Mouse (Mus musculus) limb, embryonic 14.5 days (tissue): ENCODE results near the gene BC052040. TPM values are rescaled to one million over a fixed set of nuclear protein-coding genes. Genes with fewer than 3 reads are reported as not detected.

Source experiments
- ATAC-seq: fragments of 200-750 bp; cut with Nextera tagmentation; 2 replicates; pipeline ENCODE4 v1.8.0; 2017; ENCODE audit warnings: low read depth, moderate number of reproducible peaks, moderate TSS enrichment; ENCODE audit not compliant: low FRiP score
- DNase-seq: peaks from one replicate; pipeline ENCODE4 v3.0.0-alpha.2; 2015; ENCODE audit warnings: low spot score
- H3K27ac ChIP-seq: fragments of 300-500 bp; sonication (generic); replicated peaks from 2 replicates; pipeline ENCODE4 v1.5.1; 2014; ENCODE audit warnings: low read depth, mild to moderate bottlenecking, low read length, moderate library complexity, mixed read lengths
- H3K27me3 ChIP-seq: fragments of 300-500 bp; sonication (generic); 2 replicates; pipeline ENCODE4 v1.6.1; 2014; ENCODE audit warnings: low read length, mixed read lengths; ENCODE audit not compliant: control insufficient read depth, insufficient read depth
- H3K36me3 ChIP-seq: fragments of 300-500 bp; sonication (generic); 2 replicates; pipeline ENCODE4 v1.6.1; 2014; ENCODE audit warnings: mild to moderate bottlenecking, low read length, moderate library complexity, mixed read lengths; ENCODE audit not compliant: control insufficient read depth, insufficient read depth
- H3K4me1 ChIP-seq: fragments of 300-500 bp; sonication (generic); 2 replicates; pipeline ENCODE4 v1.6.1; 2014; ENCODE audit warnings: antibody characterized with exemption, low read length, mixed read lengths; ENCODE audit not compliant: control insufficient read depth, insufficient read depth
- H3K4me2 ChIP-seq: fragments of 300-500 bp; sonication (generic); replicated peaks from 2 replicates; pipeline ENCODE4 v1.6.1; 2014; ENCODE audit warnings: low read depth, mild to moderate bottlenecking, low read length, moderate library complexity; ENCODE audit not compliant: severe bottlenecking
- H3K4me3 ChIP-seq: fragments of 300-500 bp; sonication (generic); replicated peaks from 2 replicates; pipeline ENCODE4 v1.5.1; 2014; ENCODE audit warnings: low read length
- H3K9ac ChIP-seq: fragments of 300-500 bp; sonication (generic); 2 replicates; pipeline ENCODE4 v1.6.1; 2014; ENCODE audit warnings: mild to moderate bottlenecking, low read depth, low read length, moderate library complexity; ENCODE audit not compliant: severe bottlenecking
- H3K9me3 ChIP-seq: fragments of 300-500 bp; sonication (generic); 2 replicates; pipeline ENCODE4 v1.6.1; 2016; ENCODE audit warnings: low read length; ENCODE audit not compliant: control insufficient read depth
- POLR2A ChIP-seq: fragments of 200-500 bp; IDR thresholded peaks from 2 replicates; pipeline ENCODE4 v1.8.0; 2012; ENCODE audit warnings: inconsistent platforms, mild to moderate bottlenecking, moderate library complexity, borderline replicate concordance; ENCODE audit not compliant: insufficient read depth, insufficient read length; ENCODE audit errors: extremely low read depth
- WGBS: fragments of 180-500 bp; shearing (Covaris S2); extraction: QIAGEN DNeasy Blood & Tissue Kit; methylation state at CpG from one replicate; pipeline ENCODE4 v1.1.7; 2014; 5-methylcytosine and 5-hydroxymethylcytosine counted together
- polyA plus RNA-seq, 2 experiments: library from polyadenylated mRNA; depleted of rRNA in 1 of 2; stranded (reverse) in 1 of 2; unstranded in 1 of 2; fragments of >200 nt; fragmentation: Nextera tagmentation in 1 of 2; extraction: Ambion mirVana in 1 of 2; gene quantifications; 2 replicates each; pipeline versions ENCODE4 v1.2.1 to v1.2.3; 2012 to 2014

Gene BC052040
- polyA plus RNA-seq, 2 experiments: 7.9 to 8.1 TPM

DNA sequence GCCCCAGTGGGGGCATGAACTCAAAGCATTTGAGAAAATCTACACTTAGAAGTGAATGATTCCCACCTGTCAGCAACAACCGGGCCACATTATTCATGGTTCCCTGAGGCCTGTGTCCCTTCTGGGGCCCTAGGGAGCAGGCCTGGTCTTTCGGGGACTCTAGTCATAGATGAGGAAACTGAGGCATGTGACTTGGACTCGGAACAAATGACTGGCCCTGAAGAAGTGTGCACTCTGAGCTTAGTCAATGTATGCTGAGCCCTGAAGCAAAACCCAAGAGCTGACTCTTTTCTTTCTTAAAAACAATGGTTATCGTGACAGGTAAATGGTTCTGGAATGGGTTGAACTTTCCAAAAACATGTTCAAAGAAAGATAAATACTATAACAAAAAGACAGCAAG, 38.3 kb upstream of the BC052040 start:
- DNase-seq: no peak
- 45% methylated on average over 4 of the region's 4 CpGs for WGBS
- H3K4me2 ChIP-seq: no peak overlapping the region
- ATAC-seq: no peak
- H3K4me1 ChIP-seq: 0 out of 2 replicates have a peak, but pooled peaks cover 7% of the 10 kb centered on the region
- no peak overlapping the region for H3K27ac ChIP-seq
- H3K27me3 ChIP-seq: no peaks in the 10 kb centered on the region
- TF ChIP-seq POLR2A: no peak
- no peaks in the 10 kb centered on the region for H3K9me3 ChIP-seq
- H3K9ac ChIP-seq: no peak overlapping the region
- no peak overlapping the region for H3K4me3 ChIP-seq
- H3K36me3 ChIP-seq: no peaks in the 10 kb centered on the region

DNA sequence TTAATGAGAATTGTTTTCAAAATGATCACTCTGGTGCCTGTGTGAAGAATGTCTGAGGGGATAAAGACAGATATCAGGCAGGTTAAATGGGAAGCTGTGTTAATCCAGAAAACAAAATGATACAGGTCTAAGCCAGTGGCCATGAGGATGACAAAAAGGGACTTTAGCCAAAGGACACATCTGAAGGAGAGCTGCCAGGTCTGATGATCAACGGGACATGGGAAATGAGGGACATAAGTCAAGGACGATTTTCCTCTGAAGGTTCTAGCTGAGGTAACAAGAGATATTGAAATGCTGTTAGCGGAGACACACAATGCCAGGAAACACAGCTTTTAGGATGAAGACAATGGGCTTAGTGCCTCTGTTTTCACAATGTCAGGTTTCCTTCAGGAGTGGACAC, 29.6 kb upstream of the BC052040 start:
- Histone ChIP-seq H3K9ac (no peak overlapping the region), H3K27ac (no peak overlapping the region), H3K4me1 (no peaks in the 10 kb centered on the region), H3K9me3 (no peaks in the 10 kb centered on the region), H3K4me3 (no peak overlapping the region), H3K36me3 (no peaks in the 10 kb centered on the region), H3K4me2 (no peak overlapping the region), H3K27me3 (no peaks in the 10 kb centered on the region)
- WGBS: 82% methylated on average over 3 of the region's 3 CpGs
- ATAC-seq: no peak
- no peak for DNase-seq
- TF ChIP-seq POLR2A: no peak

DNA sequence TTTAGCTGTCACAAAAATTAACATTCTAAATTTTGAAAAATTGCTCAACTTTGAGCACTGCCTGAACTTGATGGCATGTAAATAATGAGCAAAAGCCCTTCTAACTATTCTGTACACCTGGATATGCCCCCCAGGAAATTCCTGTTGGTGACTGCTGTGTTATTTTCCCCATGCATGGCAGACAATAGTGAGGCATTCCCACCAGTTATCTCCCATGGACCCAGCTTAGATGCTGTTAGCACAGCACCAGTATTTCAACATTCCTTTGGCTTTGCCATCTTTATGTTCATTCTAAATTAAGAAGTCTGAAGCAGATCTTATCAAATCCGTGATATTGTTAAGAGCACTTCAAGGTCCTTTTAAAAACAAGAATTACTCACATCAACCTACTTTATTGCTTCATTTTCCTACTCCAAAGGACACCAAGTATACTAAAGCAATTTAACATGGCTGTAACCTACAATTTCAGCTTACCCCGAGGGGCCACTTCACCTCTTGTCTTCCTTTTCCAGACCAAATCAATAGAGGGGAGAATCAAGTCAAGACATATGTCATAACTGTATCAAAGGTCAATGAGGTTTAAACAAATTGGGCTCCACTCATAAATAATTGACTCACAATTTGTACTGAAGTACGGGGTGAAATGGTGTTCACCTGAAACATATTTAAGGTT, 19.2 kb upstream of the BC052040 start:
- H3K27ac ChIP-seq: no peak overlapping the region
- no peak overlapping the region for H3K9ac ChIP-seq
- TF ChIP-seq POLR2A: no peak
- 60% methylated on average over 3 of the region's 3 CpGs for WGBS
- no peak overlapping the region for H3K4me2 ChIP-seq
- no peak overlapping the region for H3K4me3 ChIP-seq
- ATAC-seq: no peak
- no peaks in the 10 kb centered on the region for H3K4me1 ChIP-seq
- H3K9me3 ChIP-seq: no peaks in the 10 kb centered on the region
- H3K27me3 ChIP-seq: no peaks in the 10 kb centered on the region
- no peaks in the 10 kb centered on the region for H3K36me3 ChIP-seq
- peak; percentile 29 for DNase-seq

DNA sequence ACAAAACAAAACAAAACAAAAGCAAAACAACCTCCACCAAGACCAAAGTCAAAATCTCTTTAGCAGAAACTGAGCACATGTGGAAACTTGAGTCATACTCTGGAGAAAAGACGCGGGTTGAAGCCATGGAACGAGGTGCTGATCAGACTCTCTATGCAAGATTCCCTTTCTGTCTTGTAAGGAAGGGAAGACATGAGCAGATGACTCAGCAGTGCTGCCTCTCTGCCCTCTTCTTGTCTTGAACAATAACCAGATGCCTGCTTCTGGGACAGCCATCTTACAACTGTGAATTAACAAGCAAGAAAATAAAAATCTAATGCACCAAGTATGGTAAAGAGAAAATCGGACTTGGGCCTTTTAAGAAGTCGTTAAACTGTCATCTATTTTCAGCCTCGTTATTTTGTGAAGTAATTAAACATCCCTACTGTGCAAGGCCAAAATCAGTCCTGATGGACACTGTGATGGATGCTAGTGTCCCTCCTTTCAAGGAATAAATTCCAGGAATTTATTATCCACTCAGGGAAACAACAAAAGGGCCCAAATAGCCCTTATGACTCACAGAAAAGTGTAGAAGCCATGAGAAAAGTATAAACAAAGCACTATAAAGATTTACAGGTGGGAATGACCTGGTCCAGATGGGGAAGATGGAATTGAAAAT, 18.0 kb upstream of the BC052040 start:
- 41% methylated on average over 6 of the region's 6 CpGs for WGBS
- no peak for ATAC-seq
- no peak overlapping the region for H3K9ac ChIP-seq
- H3K27me3 ChIP-seq: no peaks in the 10 kb centered on the region
- TF ChIP-seq POLR2A: no peak
- no peaks in the 10 kb centered on the region for H3K4me1 ChIP-seq
- DNase-seq: no peak
- H3K36me3 ChIP-seq: no peaks in the 10 kb centered on the region
- H3K27ac ChIP-seq: no peak overlapping the region
- H3K9me3 ChIP-seq: no peaks in the 10 kb centered on the region
- no peak overlapping the region for H3K4me3 ChIP-seq
- no peak overlapping the region for H3K4me2 ChIP-seq

DNA sequence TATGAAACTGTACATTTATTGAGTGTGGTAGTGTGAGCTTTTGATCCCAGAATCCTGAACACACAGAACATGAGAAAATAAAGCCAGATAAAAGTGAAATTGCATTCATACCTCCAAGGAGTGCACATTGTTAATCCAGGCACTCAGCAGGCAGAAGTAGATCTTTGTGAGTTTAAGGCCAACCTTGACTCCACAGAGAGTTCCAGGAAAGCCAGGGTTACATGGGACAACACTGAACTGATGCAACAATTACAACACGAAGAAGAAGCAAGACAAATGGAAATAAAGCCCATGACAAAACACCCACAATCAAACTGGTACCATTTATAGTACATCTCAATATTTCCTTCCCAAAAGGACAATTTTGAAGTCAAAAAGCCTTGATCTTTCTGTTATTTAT, 9.5 kb upstream of the BC052040 start:
- no peaks in the 10 kb centered on the region for H3K36me3 ChIP-seq
- H3K4me3 ChIP-seq: no peak overlapping the region
- H3K4me2 ChIP-seq: no peak overlapping the region
- no peak overlapping the region for H3K27ac ChIP-seq
- 82% methylated on average over 1 of the region's 1 CpGs for WGBS
- DNase-seq (no peak), ATAC-seq (no peak)
- no peaks in the 10 kb centered on the region for H3K27me3 ChIP-seq
- no peak overlapping the region for H3K9ac ChIP-seq
- H3K9me3 ChIP-seq: no peaks in the 10 kb centered on the region
- TF ChIP-seq POLR2A: no peak
- no peaks in the 10 kb centered on the region for H3K4me1 ChIP-seq
